Mouse (Mus musculus): ENCODE results near the gene Lmnb2. TPM values are rescaled to one million over a fixed set of nuclear protein-coding genes. Genes with fewer than 3 reads are reported as not detected.

Lmnb2 gene
- polyA plus RNA-seq, 1 experiment from 2014 or later: 75.2 TPM

DNA sequence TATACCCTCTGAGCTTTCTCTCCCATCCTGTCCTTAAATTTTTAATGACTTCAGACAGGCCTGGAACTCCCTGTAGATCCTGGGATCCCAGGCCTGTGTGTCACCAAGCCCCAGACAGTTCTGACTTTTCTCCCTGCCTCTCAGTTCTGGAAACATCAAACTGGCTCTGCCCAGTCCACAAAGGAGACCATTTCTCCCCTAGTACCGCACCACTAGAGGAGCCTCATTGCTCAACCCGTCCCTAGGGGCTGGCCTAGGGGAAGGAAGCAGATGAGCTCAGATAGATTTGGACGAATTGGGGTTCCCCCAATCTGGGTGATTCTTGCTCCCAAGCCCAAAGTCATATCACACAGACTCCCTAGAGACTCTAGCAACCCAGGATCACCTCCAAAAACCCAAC, 17.2 kb upstream of the Lmnb2 start:
- no peak for ATAC-seq (ENCODE audit: insufficient number of reproducible peaks, insufficient read depth, low FRiP score, low TSS enrichment, low read depth)
- 11% methylated on average over 3 of the region's 3 CpGs for WGBS
- H3K27ac ChIP-seq: peak overlapping the region; percentile 95
- H3K9ac ChIP-seq (replicated peaks): no peak overlapping the region
- H3K9me3 ChIP-seq: no peaks in the 10 kb centered on the region
- peaks cover 65% of the 10 kb centered on the region for H3K27me3 ChIP-seq
- H3K36me3 ChIP-seq: no peaks in the 10 kb centered on the region
- peaks cover 92% of the 10 kb centered on the region for H3K4me1 ChIP-seq (replicated peaks)
- peak overlapping the region; percentile 43; the same call in 1 of the 2 replicates for H3K4me3 ChIP-seq (replicated peaks)
- H3K4me2 ChIP-seq: peak overlapping the region; percentile 72

DNA sequence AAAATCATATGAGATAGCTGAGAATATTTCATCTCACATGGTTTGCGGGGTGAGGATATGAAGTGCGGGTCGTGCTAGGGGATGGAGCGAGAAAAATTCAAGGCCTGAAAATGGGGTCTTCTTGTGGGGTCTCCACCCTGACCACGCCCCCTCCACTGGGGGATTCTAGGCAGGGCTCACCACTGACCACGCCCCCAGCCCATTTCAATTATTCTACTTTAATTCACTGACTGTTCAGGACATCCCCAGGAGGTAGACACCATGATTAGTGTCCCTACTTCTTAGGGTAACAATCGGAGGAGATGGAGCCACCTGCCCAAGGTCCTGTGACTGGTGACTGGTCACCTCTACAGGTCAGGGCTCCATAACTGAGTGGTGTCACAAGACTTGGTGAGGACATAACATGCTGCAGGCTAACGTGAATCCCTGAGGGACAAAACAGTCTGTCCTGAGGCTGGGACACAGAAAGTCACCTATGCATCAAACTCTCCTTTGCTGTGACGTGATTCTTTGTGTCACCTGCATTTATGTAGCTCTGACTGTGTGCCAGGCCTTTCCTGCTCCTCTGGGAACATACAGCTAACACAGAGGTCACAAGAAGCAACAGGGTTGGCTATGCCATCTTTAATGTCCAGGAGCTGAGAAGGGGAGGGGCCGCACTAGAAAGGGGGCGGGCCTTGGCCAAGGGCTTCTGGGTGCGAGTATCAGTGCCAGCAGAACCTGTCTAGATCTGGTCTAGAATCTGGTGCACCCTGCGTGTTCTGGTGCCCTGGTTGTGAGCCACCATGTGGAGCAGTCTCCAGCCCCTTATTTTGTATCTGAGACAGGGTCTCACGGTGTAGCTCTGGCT, 16.3 kb upstream of the Lmnb2 start:
- no peaks in the 10 kb centered on the region for H3K9me3 ChIP-seq
- no peak overlapping the region for H3K9ac ChIP-seq (replicated peaks)
- H3K27me3 ChIP-seq: peaks cover 66% of the 10 kb centered on the region
- peak overlapping the region; percentile 90; the same call in 1 of the 2 replicates for H3K4me2 ChIP-seq
- no peaks in the 10 kb centered on the region for H3K36me3 ChIP-seq
- no peak overlapping the region for H3K27ac ChIP-seq
- peaks cover 87% of the 10 kb centered on the region for H3K4me1 ChIP-seq (replicated peaks)
- no peak for ATAC-seq (ENCODE audit: insufficient number of reproducible peaks, insufficient read depth, low FRiP score, low TSS enrichment, low read depth)
- H3K4me3 ChIP-seq (replicated peaks): no peak overlapping the region
- WGBS: 43% methylated on average over 14 of the region's 14 CpGs

DNA sequence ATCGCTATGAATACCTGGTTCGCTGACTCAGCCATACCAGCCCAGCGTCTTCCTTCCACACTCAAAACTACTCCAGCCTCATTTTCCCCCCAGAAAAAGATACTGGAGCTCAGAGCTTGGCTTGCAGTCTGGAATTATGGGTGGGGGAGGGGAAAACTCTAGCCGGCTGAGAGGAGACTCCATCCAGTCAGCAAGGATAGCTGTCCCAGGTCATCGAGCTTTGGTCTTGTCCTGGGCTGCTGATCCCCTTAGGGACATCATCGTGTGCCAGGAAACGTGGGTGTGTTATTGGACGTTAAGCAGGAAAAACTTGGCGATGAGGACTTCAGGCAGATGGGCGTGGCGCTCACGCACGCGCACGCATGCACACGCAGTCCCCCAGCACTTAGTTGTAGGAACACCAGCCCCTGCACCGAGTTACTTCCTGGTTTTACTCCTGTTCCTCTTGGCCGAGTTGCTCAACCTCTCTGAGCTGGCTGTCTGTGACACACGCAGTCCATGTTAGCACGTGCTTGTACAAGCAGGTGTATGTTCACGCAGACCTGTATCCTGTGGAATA, 15.5 kb upstream of the Lmnb2 start:
- H3K4me3 ChIP-seq (replicated peaks): peak overlapping the region; percentile 15

DNA sequence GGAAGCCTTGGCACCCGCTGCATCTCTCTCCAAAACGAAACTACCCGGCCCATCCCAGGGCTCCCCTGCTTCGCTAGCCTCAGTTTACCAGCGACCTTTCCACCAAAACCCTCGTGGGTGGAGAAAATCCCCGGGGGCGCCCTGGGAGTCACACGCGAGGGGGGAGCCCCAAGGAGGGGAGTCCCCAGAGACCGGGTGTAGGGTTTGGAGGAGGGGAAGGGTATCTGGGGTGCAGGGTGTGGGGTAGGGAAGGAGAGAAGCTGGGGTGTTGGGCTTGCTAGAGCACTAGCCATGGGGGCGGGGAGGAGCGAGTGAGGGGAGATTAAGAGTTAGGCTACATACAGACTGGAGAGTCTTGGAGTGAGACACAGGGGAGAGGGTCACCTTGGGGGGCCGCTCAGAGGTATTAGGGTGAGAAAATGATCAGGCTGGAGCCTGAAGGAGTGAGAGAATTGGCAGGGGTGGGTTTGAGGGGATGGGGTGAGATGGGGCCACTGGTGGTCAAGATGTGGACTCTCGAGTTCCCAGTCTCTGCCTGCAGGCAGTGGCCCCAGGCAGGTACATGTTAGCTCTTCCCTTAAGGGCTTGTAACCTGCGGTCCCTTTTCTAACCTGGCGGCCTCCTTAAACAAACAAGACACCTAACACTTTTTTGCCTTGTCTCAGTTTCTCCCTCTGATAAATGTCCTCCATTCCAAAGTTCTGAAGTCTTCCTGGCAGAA, 14.8 kb upstream of the Lmnb2 start:
- H3K27me3 ChIP-seq: peaks cover 62% of the 10 kb centered on the region
- H3K27ac ChIP-seq: 0 out of 2 replicates have a peak overlapping the region, but pooled peaks have one; percentile 45
- peaks cover 79% of the 10 kb centered on the region for H3K4me1 ChIP-seq (replicated peaks)
- H3K9me3 ChIP-seq: no peaks in the 10 kb centered on the region
- WGBS: 3% methylated on average over 17 of the region's 17 CpGs
- peak overlapping the region; percentile 90 for H3K4me2 ChIP-seq
- ATAC-seq (ENCODE audit: insufficient number of reproducible peaks, insufficient read depth, low FRiP score, low TSS enrichment, low read depth): no peak
- no peaks in the 10 kb centered on the region for H3K36me3 ChIP-seq
- peak overlapping the region; percentile 61 for H3K4me3 ChIP-seq (replicated peaks)
- peak overlapping the region; percentile 45; the same call in 1 of the 2 replicates for H3K9ac ChIP-seq (replicated peaks)

More for the DNA sequence above, 15.5 kb upstream of the Lmnb2 start:
- 5% methylated on average over 21 of the region's 21 CpGs for WGBS
- no peaks in the 10 kb centered on the region for H3K9me3 ChIP-seq
- no peak for ATAC-seq (ENCODE audit: insufficient number of reproducible peaks, insufficient read depth, low FRiP score, low TSS enrichment, low read depth)
- no peaks in the 10 kb centered on the region for H3K36me3 ChIP-seq
- H3K4me1 ChIP-seq (replicated peaks): peaks cover 86% of the 10 kb centered on the region
- peaks cover 62% of the 10 kb centered on the region for H3K27me3 ChIP-seq
- H3K9ac ChIP-seq (replicated peaks): no peak overlapping the region
- H3K27ac ChIP-seq: no peak overlapping the region
- peak overlapping the region; percentile 90 for H3K4me2 ChIP-seq

DNA sequence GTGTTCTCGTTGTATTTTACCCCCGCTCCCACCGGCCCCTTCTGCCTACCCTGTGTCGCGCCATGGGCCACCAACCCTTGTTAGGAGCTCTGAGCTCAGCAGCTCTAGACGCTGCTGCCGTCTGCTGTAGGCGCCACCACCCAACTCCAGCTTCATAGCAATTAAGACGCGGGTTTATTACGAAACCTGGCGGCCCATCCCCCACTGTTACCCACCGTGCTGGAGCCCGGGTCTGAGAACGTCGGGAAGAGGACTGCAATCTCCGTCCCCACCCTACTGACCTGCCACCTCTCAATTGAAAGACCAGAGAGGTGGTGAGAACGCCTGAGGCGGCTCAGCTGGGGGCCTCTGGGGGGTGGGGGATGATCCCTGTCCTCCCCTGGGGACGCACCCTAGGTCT, 14.2 kb upstream of the Lmnb2 start:
- under 1% methylated on average over 20 of the region's 20 CpGs for WGBS
- no peak for ATAC-seq (ENCODE audit: insufficient number of reproducible peaks, insufficient read depth, low FRiP score, low TSS enrichment, low read depth)
- Histone ChIP-seq H3K9ac (replicated peaks) (0 out of 2 replicates have a peak overlapping the region, but pooled peaks have one; percentile 45), H3K36me3 (no peaks in the 10 kb centered on the region), H3K9me3 (no peaks in the 10 kb centered on the region), H3K4me2 (peak overlapping the region; percentile 90), H3K4me1 (replicated peaks) (peaks cover 73% of the 10 kb centered on the region), H3K27ac (no peak overlapping the region), H3K27me3 (peaks cover 57% of the 10 kb centered on the region), H3K4me3 (replicated peaks) (peak overlapping the region; percentile 61)

DNA sequence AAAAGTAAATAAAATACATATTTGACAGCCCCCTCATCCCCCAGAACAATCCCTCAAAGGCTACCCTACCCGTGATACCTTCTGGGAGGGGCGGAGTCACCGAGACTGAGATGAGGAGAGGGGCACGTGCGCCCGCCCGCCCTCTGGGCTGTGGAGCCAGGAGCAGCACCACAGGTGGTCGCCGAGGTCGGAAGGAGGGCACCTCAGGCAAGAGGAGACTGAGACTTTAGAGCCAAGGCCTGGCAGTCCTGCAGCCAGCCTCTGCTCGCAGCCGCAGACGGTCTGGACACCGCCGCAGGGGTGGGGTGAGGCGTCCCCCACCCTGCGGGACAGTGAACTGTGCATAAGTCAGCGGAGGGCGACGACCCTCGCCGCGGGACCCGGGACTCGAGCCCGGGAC, 13.7 kb upstream of the Lmnb2 start:
- no peak for ATAC-seq (ENCODE audit: insufficient number of reproducible peaks, insufficient read depth, low FRiP score, low TSS enrichment, low read depth)
- Histone ChIP-seq H3K9ac (replicated peaks) (peak overlapping the region; percentile 45; the same call in 1 of the 2 replicates), H3K27ac (0 out of 2 replicates have a peak overlapping the region, but pooled peaks have one; percentile 23), H3K4me1 (replicated peaks) (peaks cover 68% of the 10 kb centered on the region), H3K4me3 (replicated peaks) (peak overlapping the region; percentile 61), H3K36me3 (no peaks in the 10 kb centered on the region), H3K27me3 (peaks cover 57% of the 10 kb centered on the region), H3K4me2 (peak overlapping the region; percentile 90), H3K9me3 (no peaks in the 10 kb centered on the region)
- WGBS: 2% methylated on average over 26 of the region's 26 CpGs

DNA sequence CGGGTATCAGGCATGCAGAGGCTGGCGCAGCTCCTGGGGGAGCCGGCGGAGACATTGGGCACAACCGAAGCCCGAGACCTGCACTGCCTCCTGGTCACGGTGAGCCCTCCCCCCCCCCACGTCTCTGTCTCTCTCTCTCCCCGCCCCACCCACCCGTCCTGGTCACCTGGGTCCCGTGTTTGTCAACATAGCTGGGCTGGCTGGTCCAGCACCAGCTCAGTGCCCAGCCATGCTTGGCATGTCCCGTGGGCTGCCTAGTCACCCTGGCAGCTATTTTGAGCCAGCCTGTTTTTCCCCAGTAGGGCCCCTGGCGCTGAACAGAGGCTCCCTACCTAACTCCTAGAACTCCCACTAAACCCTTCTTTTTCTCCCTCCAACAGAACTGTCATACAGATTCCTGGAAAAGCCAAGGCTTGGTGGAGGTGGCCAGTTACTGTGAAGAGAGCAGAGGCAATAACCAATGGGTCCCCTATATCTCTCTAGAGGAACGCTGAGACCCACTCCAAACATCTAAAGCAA, 13.2 kb upstream of the Lmnb2 start:
- peak overlapping the region; percentile 90 for H3K4me2 ChIP-seq
- H3K9me3 ChIP-seq: no peaks in the 10 kb centered on the region
- WGBS: 4% methylated on average over 13 of the region's 14 CpGs
- H3K27ac ChIP-seq: no peak overlapping the region
- H3K9ac ChIP-seq (replicated peaks): peak overlapping the region; percentile 73
- peak overlapping the region; percentile 61 for H3K4me3 ChIP-seq (replicated peaks)
- no peak for ATAC-seq (ENCODE audit: insufficient number of reproducible peaks, insufficient read depth, low FRiP score, low TSS enrichment, low read depth)
- H3K36me3 ChIP-seq: no peaks in the 10 kb centered on the region
- H3K27me3 ChIP-seq: peaks cover 56% of the 10 kb centered on the region
- peaks cover 63% of the 10 kb centered on the region for H3K4me1 ChIP-seq (replicated peaks)

DNA sequence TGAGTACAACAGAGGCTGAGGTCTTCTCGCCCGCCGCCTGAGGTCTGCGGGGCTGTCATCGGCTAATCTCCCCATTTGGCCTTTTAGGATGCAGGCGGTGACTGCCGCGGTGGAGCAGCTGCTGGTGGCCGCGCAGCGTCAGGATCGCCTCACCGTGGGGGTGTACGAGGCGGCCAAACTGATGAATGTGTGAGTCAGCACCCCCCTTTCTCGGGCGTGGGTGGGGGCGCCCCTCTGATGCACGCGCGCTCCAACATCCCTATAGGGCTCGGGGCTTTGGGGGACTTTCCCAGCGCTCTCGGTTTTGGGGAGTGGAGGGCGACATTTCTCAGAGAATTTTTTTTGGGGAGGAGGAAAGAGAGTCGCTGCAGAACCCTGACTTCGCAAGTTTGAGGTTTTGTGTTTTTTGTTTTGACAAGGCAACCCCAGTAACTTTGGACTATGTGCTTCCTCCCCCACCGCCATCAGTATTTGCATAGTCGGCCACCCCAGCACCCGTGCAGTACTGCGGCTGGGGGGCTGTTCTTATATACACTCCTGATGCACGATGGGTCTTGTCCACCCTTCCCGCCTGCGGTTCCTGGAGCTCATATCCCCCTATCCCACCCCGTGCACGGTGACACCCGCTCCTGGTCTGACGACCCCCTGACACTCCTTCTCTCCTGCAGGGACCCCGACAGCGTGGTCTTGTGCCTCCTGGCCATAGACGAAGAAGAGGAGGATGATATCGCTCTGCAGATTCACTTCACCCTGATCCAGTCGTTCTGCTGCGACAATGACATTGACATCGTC, 12.5 kb upstream of the Lmnb2 start:
- peak overlapping the region; percentile 61 for H3K4me3 ChIP-seq (replicated peaks)
- peak overlapping the region; percentile 59; the same call in 1 of the 2 replicates for H3K27ac ChIP-seq
- H3K4me1 ChIP-seq (replicated peaks): peaks cover 56% of the 10 kb centered on the region
- under 1% methylated on average over 45 of the region's 45 CpGs for WGBS
- no peaks in the 10 kb centered on the region for H3K9me3 ChIP-seq
- peaks cover 50% of the 10 kb centered on the region for H3K27me3 ChIP-seq
- no peak for ATAC-seq (ENCODE audit: insufficient number of reproducible peaks, insufficient read depth, low FRiP score, low TSS enrichment, low read depth)
- no peaks in the 10 kb centered on the region for H3K36me3 ChIP-seq
- peak overlapping the region; percentile 73 for H3K9ac ChIP-seq (replicated peaks)
- H3K4me2 ChIP-seq: peak overlapping the region; percentile 90

DNA sequence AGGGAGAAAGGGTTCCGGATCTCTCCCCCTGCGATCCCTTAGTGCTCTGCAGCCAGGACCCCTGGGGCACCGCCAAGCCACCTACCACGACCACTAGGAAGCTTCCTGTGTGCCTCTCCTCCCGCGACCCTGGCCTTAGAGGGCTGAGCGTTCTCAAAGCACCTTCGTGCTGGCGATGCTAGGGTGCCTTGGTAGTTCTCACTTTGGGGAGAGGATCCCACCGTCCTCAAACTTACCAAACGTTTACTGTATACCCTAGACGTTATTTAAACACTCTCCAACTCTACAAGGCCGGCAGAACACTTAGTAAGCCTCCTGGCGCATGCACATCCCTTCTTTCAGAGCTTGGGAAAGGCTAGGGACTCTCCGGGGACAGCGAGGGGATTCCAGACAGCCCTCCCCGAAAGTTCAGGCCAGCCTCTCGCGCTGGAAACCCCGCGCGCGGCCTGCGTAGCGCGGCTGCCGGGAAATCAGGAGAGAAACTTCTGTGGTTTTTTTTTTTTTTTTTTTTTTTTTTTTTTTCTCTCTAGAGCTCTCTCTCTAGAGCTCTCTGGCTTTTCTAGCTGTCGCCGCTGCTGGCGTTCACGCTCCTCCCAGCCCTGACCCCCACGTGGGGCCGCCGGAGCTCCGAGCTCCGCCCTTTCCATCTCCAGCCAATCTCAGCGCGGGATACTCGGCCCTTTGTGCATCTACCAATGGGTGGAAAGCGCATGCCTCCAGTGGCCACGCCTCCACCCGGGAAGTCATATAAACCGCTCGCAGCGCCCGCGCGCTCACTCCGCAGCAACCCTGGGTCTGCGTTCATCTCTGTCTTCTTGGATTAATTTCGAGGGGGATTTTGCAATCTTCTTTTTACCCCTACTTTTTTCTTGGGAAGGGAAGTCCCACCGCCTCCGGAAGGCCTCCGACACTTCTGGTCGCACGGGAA, 11.5 kb upstream of the Lmnb2 start, which contains the start of gene Gadd45b:
TSS of gene Gadd45b (plus strand) at position 775 of the 928 bp plus-strand sequence.
- Histone ChIP-seq H3K4me3 (replicated peaks) (peak within 1 kb of the TSS; percentile 61), H3K4me1 (replicated peaks) (peaks cover 51% of the 10 kb centered on the region), H3K4me2 (peak within 1 kb of the TSS; percentile 90), H3K9me3 (no peaks in the 10 kb centered on the region), H3K36me3 (no peaks in the 10 kb centered on the region), H3K27me3 (peaks cover 42% of the 10 kb centered on the region), H3K27ac (peak within 1 kb of the TSS; percentile 87), H3K9ac (replicated peaks) (peak within 1 kb of the TSS; percentile 73)
- ATAC-seq (ENCODE audit: insufficient number of reproducible peaks, insufficient read depth, low FRiP score, low TSS enrichment, low read depth): peak; percentile 85
- WGBS: under 1% methylated on average over 56 of the region's 56 CpGs
